Mouse (Mus musculus): Measurements from ENCODE around the gene Trip6.

Trip6 gene

GRCm38 (mm10) chr5:137338663-137339289 lies 24.6 kb upstream of the Trip6 start:
- no peak for DNase-seq (ENCODE audit: low spot score in 2 of 2)

- DNase-seq (ENCODE audit: low spot score in 2 of 2) = peak; percentile 45 to 59
Measured at GRCm38 (mm10) chr5:137338256-137338655, 24.1 kb upstream of the Trip6 start.

- no peak for DNase-seq (ENCODE audit: low spot score in 2 of 2)
Measured at GRCm38 (mm10) chr5:137337190-137337589, 23.0 kb upstream of the Trip6 start.

- no peak for DNase-seq (ENCODE audit: low spot score in 2 of 2)
Measured at GRCm38 (mm10) chr5:137335066-137335465, 20.9 kb upstream of the Trip6 start.

- DNase-seq (ENCODE audit: low spot score in 2 of 2) = no peak
Measured at GRCm38 (mm10) chr5:137334317-137334716, 20.1 kb upstream of the Trip6 start.

GRCm38 (mm10) chr5:137333512-137334174 lies 19.4 kb upstream of the Trip6 start, which contains the start of gene Slc12a9:
Gene Slc12a9, minus strand, starts transcription at chr5:137333597.
- DNase-seq (ENCODE audit: low spot score in 2 of 2) = peak; percentile 88 to 91

GRCm38 (mm10) chr5:137332857-137333511 lies 18.8 kb upstream of the Trip6 start:
- DNase-seq (ENCODE audit: low spot score in 2 of 2) = no peak

GRCm38 (mm10) chr5:137330910-137331309 lies 16.7 kb upstream of the Trip6 start:
- no peak for DNase-seq (ENCODE audit: low spot score in 2 of 2)

GRCm38 (mm10) chr5:137320996-137321395 lies 6.8 kb upstream of the Trip6 start:
- DNase-seq (ENCODE audit: low spot score in 2 of 2) = no peak

- no peak for DNase-seq (ENCODE audit: low spot score in 2 of 2)
Measured at GRCm38 (mm10) chr5:137318570-137318969, 4.4 kb upstream of the Trip6 start.

- no peak for DNase-seq (ENCODE audit: low spot score in 2 of 2)
Measured at GRCm38 (mm10) chr5:137317361-137317760, 3.2 kb upstream of the Trip6 start.

GRCm38 (mm10) chr5:137315084-137315903 lies 1.1 kb upstream of the Trip6 start:
- peak in 1 of 2 experiments; percentile 36 for DNase-seq (ENCODE audit: low spot score in 2 of 2)

- no peak for DNase-seq (ENCODE audit: low spot score in 2 of 2)
Measured at GRCm38 (mm10) chr5:137313466-137314192, 575 bp downstream of the Trip6 start.

GRCm38 (mm10) chr5:137308356-137308755 lies 5.8 kb downstream of the Trip6 start:
- DNase-seq (ENCODE audit: low spot score in 2 of 2) = no peak

GRCm38 (mm10) chr5:137307071-137307912 lies 6.9 kb downstream of the Trip6 start, which contains the start of gene Srrt:
Gene Srrt, minus strand, starts transcription at chr5:137307674.
- DNase-seq (ENCODE audit: low spot score in 2 of 2) = peak; percentile 82 to 88

GRCm38 (mm10) chr5:137306439-137307005 lies 7.7 kb downstream of the Trip6 start:
- no peak for DNase-seq (ENCODE audit: low spot score in 2 of 2)

GRCm38 (mm10) chr5:137305822-137306221 lies 8.4 kb downstream of the Trip6 start:
- DNase-seq (ENCODE audit: low spot score in 2 of 2) = no peak

GRCm38 (mm10) chr5:137304816-137305215 lies 9.4 kb downstream of the Trip6 start:
- no peak for DNase-seq (ENCODE audit: low spot score in 2 of 2)

- no peak for DNase-seq (ENCODE audit: low spot score in 2 of 2)
Measured at GRCm38 (mm10) chr5:137304165-137304564, 10.0 kb downstream of the Trip6 start.

- no peak for DNase-seq (ENCODE audit: low spot score in 2 of 2)
Measured at GRCm38 (mm10) chr5:137303609-137304008, 10.6 kb downstream of the Trip6 start.
